Mouse (Mus musculus) brain, embryonic 14.5 days (tissue): ENCODE data around the gene Mospd3. TPM values are rescaled to one million over a fixed set of nuclear protein-coding genes. Genes with fewer than 3 reads are reported as not detected.

Experiments used
- DNase-seq: peaks from one replicate; pipeline ENCODE4 v3.0.0-alpha.2; 2011; ENCODE audit warnings: low read depth
- CTCF ChIP-seq: fragments of 200-500 bp; IDR thresholded peaks from 2 replicates; pipeline ENCODE4 v1.5.1; 2012; ENCODE audit warnings: inconsistent platforms, mild to moderate bottlenecking, moderate library complexity, borderline replicate concordance; ENCODE audit not compliant: insufficient read depth, insufficient read length; ENCODE audit errors: extremely low read depth
- POLR2A ChIP-seq: fragments of 200-500 bp; IDR thresholded peaks from 2 replicates; pipeline ENCODE4 v1.6.1; 2012; ENCODE audit warnings: mild to moderate bottlenecking, inconsistent platforms, borderline replicate concordance; ENCODE audit not compliant: poor library complexity, insufficient read depth, insufficient read length, severe bottlenecking; ENCODE audit errors: extremely low read depth
- polyA plus RNA-seq: library from polyadenylated mRNA; depleted of rRNA; stranded (reverse); fragments of >200 nt; gene quantifications from 2 replicates; pipeline ENCODE4 v1.2.3, GENCODE M21; 2012; rRNA removed

Gene Mospd3
- polyA plus RNA-seq, 1 experiment, result 103 TPM

GRCm38 (mm10) chr5:137549840-137550239 is 51.0 kb downstream of the Mospd3 start:
- no peak for DNase-seq
- TF ChIP-seq CTCF (no peak), POLR2A (no peak)

Other genes with a start within 250 kb of the Mospd3 start
- 0.20 and 0.30 TPM in 2 replicates for gene Zan, start 124.0 kb downstream of the Mospd3 start, polyA plus RNA-seq
- 64.3 and 83.1 TPM in 2 replicates for gene Pop7, start 98.5 kb downstream of the Mospd3 start, polyA plus RNA-seq
- 56.9 and 57.9 TPM in 2 replicates for gene Gigyf1, start 82.5 kb downstream of the Mospd3 start, polyA plus RNA-seq
- not detected in 2 replicates for gene Epo, start 67.8 kb downstream of the Mospd3 start, polyA plus RNA-seq
- gene Gnb2, start 67.5 kb downstream of the Mospd3 start, polyA plus RNA-seq, result 1,055 and 1,401 TPM in 2 replicates
- 298 and 316 TPM in 2 replicates for gene Actl6b, start 47.5 kb downstream of the Mospd3 start, polyA plus RNA-seq
- gene Tfr2, start 31.2 kb downstream of the Mospd3 start, polyA plus RNA-seq, result 9.4 and 13.5 TPM in 2 replicates
- 14.5 and 30.4 TPM in 2 replicates for gene Pcolce, start 12.7 kb upstream of the Mospd3 start, polyA plus RNA-seq
- gene Fbxo24, start 27.9 kb upstream of the Mospd3 start, polyA plus RNA-seq, result 0.23 and 0.25 TPM in 2 replicates
- 16.9 and 18.8 TPM in 2 replicates for gene Lrch4, start 28.1 kb upstream of the Mospd3 start, polyA plus RNA-seq
- gene Gm20605, start 28.1 kb upstream of the Mospd3 start, polyA plus RNA-seq, result 14.8 and 14.9 TPM in 2 replicates
- gene Sap25, start 40.3 kb upstream of the Mospd3 start, polyA plus RNA-seq, result 31.0 and 37.8 TPM in 2 replicates
- gene Irs3, start 44.7 kb upstream of the Mospd3 start, polyA plus RNA-seq, result 0.06 TPM in 1 of 2 replicates, not detected in the other
- 17.8 and 23.8 TPM in 2 replicates for gene Agfg2, start 83.7 kb upstream of the Mospd3 start, polyA plus RNA-seq
- gene Nyap1, start 140.5 kb upstream of the Mospd3 start, polyA plus RNA-seq, result 208 and 219 TPM in 2 replicates
- gene Tsc22d4, start 144.7 kb upstream of the Mospd3 start, polyA plus RNA-seq, result 51.8 and 53.7 TPM in 2 replicates
- gene Ppp1r35, start 177.8 kb upstream of the Mospd3 start, polyA plus RNA-seq, result 47.7 and 81.6 TPM in 2 replicates
- gene Mepce, start 186.6 kb upstream of the Mospd3 start, polyA plus RNA-seq, result 35.7 and 38.5 TPM in 2 replicates
- 8.1 and 8.2 TPM in 2 replicates for gene Zcwpw1, start 186.7 kb upstream of the Mospd3 start, polyA plus RNA-seq
- 0.12 and 0.42 TPM in 2 replicates for gene Pilra, start 235.2 kb upstream of the Mospd3 start, polyA plus RNA-seq